Mouse (Mus musculus) cerebellum, postnatal 10 days (tissue): ENCODE data around the gene Apba2.

Source experiments
- DNase-seq, 2 experiments: peaks; one replicate each; pipeline ENCODE4 v3.0.0; 2021; ENCODE audit warnings: mixed read lengths in 2 of 2

The Apba2 gene

GRCm38 (mm10) chr7:64729785-64730184, 228.3 kb downstream of the Apba2 start:
- peak; percentile 92 to 94 for DNase-seq

DNA sequence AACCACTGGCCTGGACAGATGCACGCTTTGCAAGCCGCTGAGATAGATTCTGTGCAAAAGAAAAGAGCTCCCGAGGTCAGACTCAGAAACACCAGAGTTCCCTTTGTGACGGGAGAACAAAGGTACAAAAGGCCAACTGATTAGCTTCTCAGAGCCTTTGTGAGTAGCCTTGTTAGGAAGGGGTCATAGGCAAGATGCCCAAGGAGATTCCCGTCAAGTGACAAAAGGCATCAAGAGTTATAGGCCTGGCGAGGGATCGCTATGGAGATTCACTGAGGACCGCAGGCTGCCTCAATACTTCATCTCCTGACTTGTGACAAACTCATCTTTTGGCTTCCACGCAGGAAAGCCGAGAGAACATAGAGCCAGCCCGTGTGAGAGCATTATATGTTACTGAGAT, 237.6 kb downstream of the Apba2 start:
- DNase-seq: no peak

GRCm38 (mm10) chr7:64741333-64742307, 240.1 kb downstream of the Apba2 start:
- peak; percentile 95 to 97 for DNase-seq

- DNase-seq: no peak
Observed at GRCm38 (mm10) chr7:64743610-64744009, 242.1 kb downstream of the Apba2 start.

DNA sequence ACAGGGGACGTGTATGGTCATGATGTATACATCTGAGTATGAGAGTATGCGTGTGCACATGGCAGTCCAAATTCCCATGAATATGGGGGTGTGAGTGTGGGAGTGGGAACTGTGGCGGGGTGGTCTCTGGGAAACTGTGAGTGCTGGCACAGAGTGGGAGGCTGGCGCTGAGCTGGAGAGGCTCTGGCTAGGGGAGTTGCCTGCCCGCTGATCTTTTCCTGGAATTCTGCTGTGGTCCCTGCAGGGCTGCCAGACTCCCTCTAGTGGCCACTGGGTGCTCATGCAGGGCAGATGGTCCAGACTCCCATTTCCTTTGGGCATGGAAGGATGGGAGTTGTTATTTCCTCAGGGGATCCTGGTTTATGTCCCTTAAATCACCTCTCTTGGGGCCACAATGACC, 250.0 kb downstream of the Apba2 start:
- DNase-seq: peak; percentile 83 to 85

DNA sequence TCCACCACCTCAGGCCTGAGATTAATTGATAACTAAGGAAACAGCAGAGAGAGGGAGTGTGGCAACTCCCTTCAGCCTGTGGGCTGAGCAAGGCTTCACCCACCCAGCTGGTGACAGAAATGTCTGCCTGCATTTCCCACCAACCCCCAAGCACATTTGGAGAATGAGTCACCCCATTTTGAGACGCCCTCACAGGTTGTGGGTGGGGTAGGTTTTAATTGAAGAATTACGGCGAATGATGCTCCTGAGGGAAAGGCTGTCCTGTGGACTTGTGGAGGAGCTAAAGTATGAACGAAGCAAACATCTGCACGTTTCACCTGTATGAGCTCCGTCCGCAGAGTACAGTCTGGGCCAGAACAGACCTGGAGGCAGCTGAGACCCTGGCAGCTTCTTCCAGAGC, 250.6 kb downstream of the Apba2 start:
- no peak for DNase-seq

DNA sequence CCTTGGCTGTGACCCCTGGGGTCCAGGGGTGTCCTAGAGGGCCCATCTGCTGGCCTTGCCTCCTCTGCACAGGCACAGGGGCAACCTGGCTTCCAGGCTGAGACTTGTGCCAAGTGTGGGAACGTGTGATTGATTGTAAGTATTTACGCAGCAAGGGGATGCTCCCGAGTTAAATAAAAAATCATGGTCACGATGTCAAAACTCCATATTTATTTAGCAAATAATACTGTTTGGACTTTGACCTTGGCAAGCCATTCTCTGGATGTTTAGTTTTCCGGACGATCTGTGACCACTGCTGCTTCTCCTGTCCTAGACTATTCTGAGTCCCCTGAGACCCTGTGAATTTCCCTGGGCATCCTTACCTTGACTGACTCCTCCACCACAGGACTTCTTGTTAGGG, 252.2 kb downstream of the Apba2 start:
- no peak for DNase-seq

GRCm38 (mm10) chr7:64754161-64754560, 252.7 kb downstream of the Apba2 start:
- no peak for DNase-seq

DNA sequence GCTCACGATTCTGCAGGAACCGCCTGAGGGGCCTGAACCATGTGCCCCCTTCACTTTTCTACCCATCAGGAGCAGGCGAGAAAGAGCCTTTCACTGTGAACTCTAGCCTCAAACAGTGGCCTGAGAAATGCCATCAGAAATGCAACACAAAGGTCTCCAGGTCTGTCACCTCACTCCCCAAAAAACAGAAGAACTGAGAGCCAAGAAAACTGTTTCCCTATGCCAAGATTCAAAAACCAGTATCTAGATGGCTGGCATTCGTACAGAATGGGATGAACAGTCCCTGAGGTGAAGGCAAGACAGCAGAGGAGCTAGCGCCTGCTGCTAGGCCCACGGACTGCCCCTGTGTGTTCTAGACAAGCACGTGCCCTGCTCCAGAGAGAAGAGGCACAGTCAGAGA, 253.6 kb downstream of the Apba2 start:
- no peak for DNase-seq

DNA sequence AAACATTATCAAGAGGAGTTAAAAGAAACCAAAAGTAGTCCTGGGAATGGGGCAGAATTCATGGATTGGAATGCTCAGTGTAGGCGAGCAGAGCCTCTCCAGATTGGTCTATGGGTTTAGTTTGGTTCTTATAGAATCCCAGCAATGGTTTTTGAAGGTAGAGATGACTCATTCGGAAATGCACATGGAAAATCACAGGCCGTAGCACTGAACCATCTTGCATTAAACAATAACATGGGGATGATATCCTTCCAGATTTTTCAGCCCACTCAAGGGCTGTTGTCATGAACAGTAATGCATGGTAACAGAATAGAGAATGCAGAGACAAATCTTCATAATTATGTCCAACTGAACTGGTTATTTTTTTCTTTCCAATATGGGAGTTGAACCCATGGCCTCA, 264.1 kb downstream of the Apba2 start:
- no peak for DNase-seq

DNA sequence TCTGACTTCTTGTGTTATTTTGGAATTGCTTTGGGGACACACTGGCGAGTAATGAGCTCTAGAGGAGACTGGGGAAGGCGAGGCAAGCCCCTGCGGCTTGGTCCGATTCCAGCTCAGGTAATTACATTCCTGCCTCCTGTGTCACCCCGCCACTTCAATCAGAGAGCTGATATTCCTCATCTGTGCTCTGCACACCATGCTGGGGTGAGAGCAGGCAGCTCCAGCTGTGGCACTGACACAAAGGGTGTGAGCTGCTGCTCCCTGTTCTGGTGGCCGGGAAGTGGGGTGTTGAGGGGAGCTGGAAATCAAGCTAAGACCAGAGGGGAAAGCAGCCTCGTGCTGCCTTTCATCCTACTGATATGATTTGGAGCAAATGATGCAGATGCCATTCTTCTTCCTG, 268.3 kb downstream of the Apba2 start:
- no peak for DNase-seq

DNA sequence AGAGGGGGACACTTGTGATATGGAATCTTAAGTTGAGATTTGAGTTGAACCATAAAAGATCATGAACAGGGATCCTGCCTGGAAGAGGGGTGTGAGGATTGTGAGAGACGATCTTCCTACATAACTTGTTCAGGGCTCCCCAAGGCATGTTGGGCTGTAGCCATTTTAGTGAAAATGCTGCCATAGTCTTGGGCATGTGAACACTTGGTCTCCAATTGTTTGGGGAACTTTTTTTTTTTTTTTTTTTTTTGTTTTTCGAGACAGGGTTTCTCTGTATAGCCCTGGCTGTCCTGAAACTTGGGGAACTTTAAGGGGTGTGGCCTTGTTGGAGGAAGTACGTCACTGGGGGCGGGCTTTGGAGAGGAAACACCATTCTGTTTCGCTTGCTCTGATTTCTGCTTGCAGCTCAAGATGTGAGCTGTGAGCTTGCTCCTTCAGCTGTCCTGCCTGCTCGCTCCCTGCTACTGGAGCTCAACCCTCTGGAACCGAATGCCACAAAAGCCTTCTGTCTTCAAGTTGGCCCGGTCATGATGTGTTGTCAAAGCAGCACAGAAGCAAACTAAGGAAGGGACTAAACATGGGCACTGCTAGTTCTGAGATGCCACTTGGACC, 269.4 kb downstream of the Apba2 start:
- DNase-seq: peak in 1 of 2 experiments; percentile 28

DNA sequence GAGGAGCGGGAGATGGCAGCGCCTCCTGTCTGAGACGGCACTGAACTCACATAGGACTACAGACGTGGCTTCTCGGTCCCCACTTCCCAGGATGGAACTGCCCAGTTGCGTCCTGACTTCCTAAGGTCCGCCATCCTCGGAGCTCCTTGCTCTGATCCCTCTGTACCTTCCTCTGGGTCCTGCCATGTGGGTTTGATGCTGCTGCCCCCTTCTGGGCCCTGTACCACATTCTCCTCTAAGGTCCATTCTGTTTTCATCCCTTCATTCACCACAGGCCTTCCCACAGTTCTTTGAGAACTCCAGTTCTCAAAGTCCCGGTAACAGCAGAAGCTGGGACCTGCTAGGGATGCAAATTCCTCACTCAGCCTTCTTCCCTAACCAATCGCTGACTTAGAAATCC, 272.0 kb downstream of the Apba2 start:
- DNase-seq: peak in 1 of 2 experiments; percentile 42

GRCm38 (mm10) chr7:64776708-64777489, 275.4 kb downstream of the Apba2 start:
- DNase-seq: peak in 1 of 2 experiments; percentile 30

DNA sequence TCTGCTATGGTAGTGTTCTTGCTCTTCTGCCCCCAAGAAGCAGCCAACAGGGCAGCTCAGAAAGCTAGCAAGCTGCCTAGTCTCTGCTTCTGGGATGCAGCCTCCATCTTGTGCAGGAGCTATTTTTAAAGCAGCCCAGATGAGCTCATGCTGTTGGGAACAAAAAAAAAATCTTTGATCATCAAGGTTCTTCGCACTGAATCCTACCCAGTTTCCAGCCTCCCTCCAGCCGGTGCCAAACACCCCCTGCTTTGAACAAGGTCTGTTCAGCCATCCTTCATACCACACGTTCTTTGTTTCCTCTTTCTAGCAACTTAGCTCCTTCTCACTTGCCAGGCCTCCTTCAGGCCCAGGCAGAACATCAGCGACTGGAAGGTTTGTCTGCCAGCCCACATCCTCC, 278.0 kb downstream of the Apba2 start:
- peak in 1 of 2 experiments; percentile 41 for DNase-seq

DNA sequence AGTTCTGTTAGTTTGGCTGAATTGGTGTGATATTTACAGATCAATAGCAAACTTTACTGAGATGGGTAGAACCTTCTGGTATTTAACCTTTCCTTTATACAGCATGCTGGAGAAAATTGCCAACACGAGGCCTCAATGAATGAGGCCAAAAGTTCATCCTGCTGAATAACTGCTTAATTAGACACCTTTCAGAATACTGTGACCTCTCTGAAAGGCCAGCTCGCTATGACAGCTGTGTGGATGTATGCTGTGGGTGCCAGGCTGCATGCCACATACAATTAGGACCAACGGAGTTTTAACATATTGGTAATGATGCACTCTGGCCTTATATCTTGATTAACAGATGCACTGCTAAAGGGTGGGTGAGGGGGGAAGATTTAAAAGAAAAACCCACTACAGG, 283.5 kb downstream of the Apba2 start:
- DNase-seq: no peak

DNA sequence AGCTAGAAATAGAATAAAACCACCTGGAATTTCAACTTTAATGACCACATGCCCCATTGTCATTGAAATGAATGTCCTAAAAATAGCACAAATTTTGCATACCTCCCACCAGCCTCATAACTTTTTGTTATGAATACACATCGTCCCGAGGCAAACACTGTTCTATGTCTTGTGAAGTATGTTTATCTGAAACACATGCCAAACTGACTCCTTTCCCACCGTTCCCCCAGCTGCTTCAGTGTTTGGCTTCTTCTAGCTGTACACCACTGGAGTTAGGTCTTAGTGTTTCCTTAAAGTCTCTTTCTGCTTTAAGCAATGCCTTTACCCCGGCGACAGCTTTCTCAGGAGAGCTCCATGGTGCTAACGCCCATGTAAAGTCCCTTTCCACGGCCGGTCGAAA, 289.6 kb downstream of the Apba2 start:
- DNase-seq: no peak

DNA sequence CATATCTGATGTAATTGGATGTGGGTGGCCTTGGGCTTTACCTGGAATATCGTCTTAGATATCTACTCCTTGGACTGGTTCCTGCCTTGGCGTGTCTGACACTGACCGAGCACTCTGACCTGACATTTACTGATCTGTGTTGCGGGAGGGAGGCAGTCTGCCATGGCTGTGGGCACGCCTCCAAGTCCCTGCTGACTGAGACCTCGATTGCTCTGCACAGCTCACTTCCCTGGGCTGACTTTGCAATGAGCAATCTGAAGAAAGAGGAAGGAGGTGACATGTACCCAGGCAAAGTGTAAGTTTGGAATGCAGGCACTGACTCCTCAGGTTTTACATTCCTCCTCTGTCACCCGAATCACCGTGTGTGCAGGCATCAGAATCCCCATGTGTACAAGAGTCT, 290.5 kb downstream of the Apba2 start:
- peak; percentile 90 to 94 for DNase-seq

GRCm38 (mm10) chr7:64795554-64795953, 294.0 kb downstream of the Apba2 start:
- no peak for DNase-seq
